Mouse (Mus musculus): ENCODE data around the gene Pop4.

- TF ChIP-seq CTCF (IDR thresholded peaks at IDR 0.05; ENCODE audit: extremely low read depth, insufficient read length, insufficient replicate concordance, low read depth, low read length) (peak; percentile 18; the same call in 1 of the 2 replicates), POLR2A (IDR thresholded peaks at IDR 0.05; ENCODE audit: low read depth, low read length) (no peak)
These were observed 43.9 kb downstream of the Pop4 start for GRCm38 (mm10) chr7:38227181-38227899.
